Mouse (Mus musculus) natural killer cell, adult 2 months (primary cell): ENCODE measurements around the gene Dolk.

Experiments used
- DNase-seq, 2 experiments: peaks; one replicate each; pipeline ENCODE4 v3.0.0; 2022; ENCODE audit warnings: low spot score in 2 of 2

The Dolk gene

GRCm38 (mm10) chr2:30268371-30268770 lies 17.8 kb downstream of the Dolk start:
- DNase-seq: no peak

- DNase-seq: no peak
Measured at GRCm38 (mm10) chr2:30267466-30267865, 18.7 kb downstream of the Dolk start.

- DNase-seq: no peak
Measured at GRCm38 (mm10) chr2:30266392-30266941, 19.7 kb downstream of the Dolk start.

- DNase-seq: no peak
Measured at GRCm38 (mm10) chr2:30265767-30266253, 20.3 kb downstream of the Dolk start, which contains the start of gene Phyhd1. Gene Phyhd1 (plus strand): TSS chr2:30266203.

- no peak for DNase-seq
Measured at GRCm38 (mm10) chr2:30264671-30265519, 21.2 kb downstream of the Dolk start.

- no peak for DNase-seq
Measured at GRCm38 (mm10) chr2:30263811-30264210, 22.3 kb downstream of the Dolk start.

GRCm38 (mm10) chr2:30262840-30263441 lies 23.2 kb downstream of the Dolk start:
- DNase-seq: no peak

GRCm38 (mm10) chr2:30261921-30262839 lies 24.0 kb downstream of the Dolk start:
- DNase-seq: no peak

- DNase-seq: no peak
Measured at GRCm38 (mm10) chr2:30261064-30261736, 24.9 kb downstream of the Dolk start.

GRCm38 (mm10) chr2:30259131-30260064 lies 26.7 kb downstream of the Dolk start:
- no peak for DNase-seq

GRCm38 (mm10) chr2:30258600-30258999 lies 27.5 kb downstream of the Dolk start:
- DNase-seq: peak in 1 of 2 experiments; percentile 27

GRCm38 (mm10) chr2:30257699-30258460 lies 28.3 kb downstream of the Dolk start:
- peak; percentile 44 to 65 for DNase-seq

- no peak for DNase-seq
Measured at GRCm38 (mm10) chr2:30256616-30257350, 29.4 kb downstream of the Dolk start.

- no peak for DNase-seq
Measured at GRCm38 (mm10) chr2:30255631-30256395, 30.3 kb downstream of the Dolk start.

- no peak for DNase-seq
Measured at GRCm38 (mm10) chr2:30253809-30254208, 32.3 kb downstream of the Dolk start.

GRCm38 (mm10) chr2:30252521-30252920 lies 33.6 kb downstream of the Dolk start:
- DNase-seq: no peak

- peak; percentile 67 to 71 for DNase-seq
Measured at GRCm38 (mm10) chr2:30251417-30252104, 34.6 kb downstream of the Dolk start.
